Mouse (Mus musculus) lung, adult 2 months (tissue): Measurements from ENCODE around the gene Cldn3.
A peak's percentile ranks its signal among the peaks of the same experiment; 100 is the strongest.

ENCODE experiments used
- CTCF ChIP-seq: fragments of 200-500 bp; IDR thresholded peaks from 2 replicates; pipeline ENCODE4 v1.5.1; 2011; ENCODE audit warnings: mild to moderate bottlenecking, low read length, control low read depth; ENCODE audit not compliant: insufficient read depth
- POLR2A ChIP-seq: fragments of 200-500 bp; IDR thresholded peaks from 2 replicates; pipeline ENCODE4 v1.6.1; 2011; ENCODE audit warnings: low read depth, mild to moderate bottlenecking, control low read depth, low read length, borderline replicate concordance; ENCODE audit errors: extremely low read depth

DNA sequence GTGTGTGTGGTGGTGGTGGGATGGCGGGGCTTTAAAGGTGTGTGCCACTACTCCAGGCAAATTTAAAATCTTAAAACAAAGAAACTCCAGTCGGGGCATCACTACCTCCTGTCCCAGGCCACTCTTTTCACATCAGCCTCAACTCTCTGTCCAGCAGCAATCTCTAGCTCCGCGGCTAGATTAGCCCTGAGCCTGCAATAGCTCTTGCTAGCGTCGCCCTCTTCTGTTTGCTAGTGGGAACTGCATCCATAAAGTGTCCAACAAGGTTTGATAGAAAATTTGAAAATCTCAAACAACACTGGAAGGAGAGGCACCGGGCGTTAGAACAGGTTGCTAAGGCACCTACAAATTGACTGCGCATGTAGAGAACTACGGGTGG, 20.6 kb upstream of the Cldn3 start:
- TF ChIP-seq CTCF, result peak; percentile 76
- TF ChIP-seq POLR2A, result 0 out of 2 replicates have a peak, but pooled peaks have one; percentile 8
